ENCODE assay signal across 12 mouse cellular contexts in genomic region chr5:65919326-65919725, GRCm38 (mm10). TPM values are rescaled to one million over a fixed set of nuclear protein-coding genes. Genes with fewer than 3 reads are reported as not detected.
DNase-seq lines count a peak whose midpoint lies in the region; ATAC-seq lines count a peak whose summit lies in the region.
"Had no signal": no experiment of that assay in that cellular context is flagged by ENCODE, and none has a peak within 500 bp of the region (broad histone marks: within the 10 kb centered on the region; RNA-seq: fewer than 3 reads in every experiment).

No protein-coding gene starts in this region.

- H3K9me3 ChIP-seq in kidney, embryonic 15.5 days (replicated peaks) = no peaks in the 10 kb centered on the region
- H3K9me3 ChIP-seq: heart, embryonic 13.5 days had no signal

- H3K27ac ChIP-seq in kidney, embryonic 15.5 days = no peak overlapping the region
- H3K27ac ChIP-seq: heart, embryonic 13.5 days had no signal

- no peak overlapping the region for H3K4me3 ChIP-seq in kidney, embryonic 15.5 days (replicated peaks)
- H3K4me3 ChIP-seq: heart, embryonic 13.5 days had no signal

- H3K4me1 ChIP-seq in kidney, embryonic 15.5 days = 0 out of 2 replicates have a peak, but pooled peaks cover 5% of the 10 kb centered on the region

- no peak overlapping the region for H3K9ac ChIP-seq in kidney, embryonic 15.5 days
- H3K9ac ChIP-seq: heart, embryonic 13.5 days had no signal

- H3K27me3 ChIP-seq in kidney, embryonic 15.5 days = no peaks in the 10 kb centered on the region
- H3K27me3 ChIP-seq: heart, embryonic 13.5 days had no signal

- H3K4me2 ChIP-seq in kidney, embryonic 15.5 days = no peak overlapping the region
- H3K4me2 ChIP-seq: heart, embryonic 13.5 days had no signal

- no peak for ATAC-seq in kidney, embryonic 15.5 days (replicated peaks; ENCODE audit: low FRiP score)
- peak; percentile 85 for ATAC-seq in common myeloid progenitor, adult 5-6 weeks (replicated peaks; ENCODE audit: low read depth, poor library complexity, severe bottlenecking)

- 80% methylated on average over 12 of the region's 12 CpGs for WGBS in kidney, embryonic 15.5 days

- no peaks in the 10 kb centered on the region for H3K36me3 ChIP-seq in kidney, embryonic 15.5 days
- H3K36me3 ChIP-seq: heart, embryonic 13.5 days had no signal

- peak; percentile 3 to 14 for DNase-seq in kidney, postnatal 36 days
- peak; percentile 72 for DNase-seq in CD4-positive, CD25-positive, alpha-beta regulatory T cell, adult 2 months (ENCODE audit: low read depth, low spot score)
- DNase-seq in naive thymus-derived CD4-positive, alpha-beta T cell, adult 2 months (ENCODE audit: low read depth) = peak; percentile 64
- no peak for DNase-seq in retina, postnatal 1 day
- DNase-seq in ovary, postnatal 36 days (ENCODE audit: low spot score) = no peak
- DNase-seq: kidney, adult 18-20 months had no signal

RNA-seq across cellular contexts. Expression of gene Chrna9, which starts 15.4 kb away (rescaled TPM):
- polyA plus RNA-seq in kidney, embryonic 15.5 days (2015; fragmentation: Nextera tagmentation; extraction: Ambion mirVana) = 0.28 and 0.55 TPM in 2 replicates
- not detected in 2 replicates for total RNA-seq in common myeloid progenitor, adult 5-6 weeks (2017)
- total RNA-seq: left cerebral cortex, postnatal 10 days had no signal
- polyA plus RNA-seq: brain, embryonic 14.5 days; cortical plate, adult 2 months; heart, embryonic 13.5 days had no signal

RNA-seq across cellular contexts. Expression of gene Rhoh, which starts 58.3 kb away (rescaled TPM):
- polyA plus RNA-seq in kidney, embryonic 15.5 days (2015; fragmentation: Nextera tagmentation; extraction: Ambion mirVana) = 0.50 and 0.78 TPM in 2 replicates
- 33.6 and 46.6 TPM in 2 replicates for total RNA-seq in common myeloid progenitor, adult 5-6 weeks (2017)

Comparison
In these comparisons a context has a peak if more than half of its experiments do, and no peak if none do; other contexts are left out.
1. DNase-seq: peak in kidney, postnatal 36 days (2 of 2), CD4-positive, CD25-positive, alpha-beta regulatory T cell, adult 2 months (single experiment) and naive thymus-derived CD4-positive, alpha-beta T cell, adult 2 months (single experiment); none in retina, postnatal 1 day (single experiment) and ovary, postnatal 36 days (single experiment).